Mouse (Mus musculus): Measurements from ENCODE around the gene Tmem131. TPM values are rescaled to one million over a fixed set of nuclear protein-coding genes. Genes with fewer than 3 reads are reported as not detected.

The Tmem131 gene
- total and polyA plus RNA-seq, 3 experiments, result 9.7 to 39.9 (median 11.5) TPM

DNA sequence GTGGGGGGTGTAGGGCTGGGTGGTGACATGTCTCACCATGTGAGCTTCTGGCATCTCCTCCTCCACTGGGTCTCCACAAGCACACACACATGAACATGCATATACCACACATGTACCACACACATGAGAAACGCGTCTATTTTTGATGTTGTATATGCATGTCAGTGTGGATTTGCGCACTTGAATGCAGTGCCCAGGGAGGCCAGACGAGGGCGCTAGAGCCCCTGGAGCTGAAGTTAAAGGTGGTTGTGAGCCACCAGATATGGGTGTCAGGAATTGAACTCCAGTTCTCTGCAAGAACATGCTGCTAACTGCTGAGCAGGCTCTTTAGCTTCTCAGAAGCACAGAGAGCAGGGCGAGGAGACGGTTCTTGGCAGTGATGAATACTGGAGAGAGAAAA lies 157.1 kb downstream of the Tmem131 start:
- H3K79me2 ChIP-seq (replicated peaks; ENCODE audit: control insufficient read depth, extremely low read depth, insufficient read depth, poor library complexity, severe bottlenecking), result no peaks in the 10 kb centered on the region
- in situ Hi-C loops (cut with MboI; ENCODE audit: low pct_ligation_motif_present, low pct_unique_long_range_greater_than_20kb, low sequenced_read_pairs) (loop anchor here (10.0 to 25.0 kb wide), 2 partner anchors 458 to 851 kb away; no protein-coding TSS in a partner anchor), dilution Hi-C loops (cut with MboI; ENCODE audit: extremely low pct_ligation_motif_present, extremely low pct_unique_long_range_greater_than_20kb, low sequenced_read_pairs) (no loop called here)
- no peak overlapping the region for H3K4me3 ChIP-seq (replicated peaks in 1 of 3; ENCODE audit: low read depth in 2 of 3, low read length in 2 of 3, poor library complexity in 1 of 3)
- peak; percentile 29 to 40; a peak in 3 of 4 replicates for TF ChIP-seq CTCF (conservative IDR thresholded peaks at IDR 0.05 in 1 of 2, IDR thresholded peaks at IDR 0.05 in 1 of 2; ENCODE audit: low read depth in 2 of 2, low read length in 2 of 2)
- no peak for TF ChIP-seq E2F4 (IDR thresholded peaks at IDR 0.05; ENCODE audit: insufficient replicate concordance, low read depth, low read length)
- H3K9ac ChIP-seq (ENCODE audit: insufficient read depth, low read depth), result no peak overlapping the region
- no peaks in the 10 kb centered on the region for H3K9me3 ChIP-seq (replicated peaks; ENCODE audit: low read length)
- no peak overlapping the region for H3K27ac ChIP-seq (ENCODE audit: insufficient read depth, low read depth)
- H3K27me3 ChIP-seq (replicated peaks), result no peaks in the 10 kb centered on the region
- H3K4me2 ChIP-seq (ENCODE audit: insufficient read depth, low read depth, poor library complexity, severe bottlenecking), result no peak overlapping the region
- H3K36me3 ChIP-seq (replicated peaks in 1 of 2; ENCODE audit: control insufficient read depth in 1 of 2, insufficient read depth in 1 of 2, low read length in 1 of 2), result peaks cover 0 to 9% of the 10 kb centered on the region in 2 experiments
- no peak for DNase-seq (ENCODE audit: extremely low read depth)
- H3K4me1 ChIP-seq (ENCODE audit: control insufficient read depth in 1 of 2, insufficient read depth in 2 of 2), result no peaks in the 10 kb centered on the region; a peak in 1 of 4 replicates

DNA sequence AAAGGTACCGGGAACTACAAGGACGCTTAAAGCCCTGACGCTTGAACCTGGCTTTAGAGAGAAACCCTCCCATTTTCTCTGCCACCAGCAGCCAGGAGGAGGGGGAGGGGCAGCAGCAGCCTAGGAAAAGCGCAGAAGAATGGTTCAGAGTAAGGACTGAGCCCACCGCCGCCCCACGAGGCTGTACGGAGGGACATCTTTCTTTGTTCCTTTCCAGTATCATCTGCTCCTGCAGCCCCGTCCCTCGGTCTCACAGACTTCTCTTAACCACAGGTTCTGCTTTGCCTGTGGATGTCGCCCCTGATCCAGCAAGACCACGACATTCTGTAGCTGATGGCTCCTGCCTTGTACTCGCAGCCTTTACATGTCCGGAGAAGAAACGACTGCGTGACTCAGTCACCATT lies 158.2 kb downstream of the Tmem131 start:
- Histone ChIP-seq H3K9ac (ENCODE audit: insufficient read depth, low read depth) (no peak overlapping the region), H3K27ac (ENCODE audit: insufficient read depth, low read depth) (no peak overlapping the region), H3K9me3 (replicated peaks; ENCODE audit: low read length) (no peaks in the 10 kb centered on the region), H3K4me3 (replicated peaks in 1 of 3; ENCODE audit: low read depth in 2 of 3, low read length in 2 of 3, poor library complexity in 1 of 3) (no peak overlapping the region), H3K36me3 (replicated peaks in 1 of 2; ENCODE audit: control insufficient read depth in 1 of 2, insufficient read depth in 1 of 2, low read length in 1 of 2) (no peaks in the 10 kb centered on the region), H3K27me3 (replicated peaks) (no peaks in the 10 kb centered on the region), H3K4me2 (ENCODE audit: insufficient read depth, low read depth, poor library complexity, severe bottlenecking) (peak overlapping the region; percentile 80), H3K79me2 (replicated peaks; ENCODE audit: control insufficient read depth, extremely low read depth, insufficient read depth, poor library complexity, severe bottlenecking) (no peaks in the 10 kb centered on the region), H3K4me1 (ENCODE audit: control insufficient read depth in 1 of 2, insufficient read depth in 2 of 2) (no peaks in the 10 kb centered on the region; a peak in 1 of 4 replicates)
- in situ Hi-C loops (cut with MboI; ENCODE audit: low pct_ligation_motif_present, low pct_unique_long_range_greater_than_20kb, low sequenced_read_pairs), result loop anchor here (10.0 to 25.0 kb wide), 2 partner anchors 460 to 852 kb away; no protein-coding TSS in a partner anchor
- dilution Hi-C loops (cut with MboI; ENCODE audit: extremely low pct_ligation_motif_present, extremely low pct_unique_long_range_greater_than_20kb, low sequenced_read_pairs), result no loop called here
- no peak for DNase-seq (ENCODE audit: extremely low read depth)
- TF ChIP-seq ELF1 (IDR thresholded peaks at IDR 0.05; ENCODE audit: low read depth, low read length) (no peak), MYC (IDR thresholded peaks at IDR 0.05; ENCODE audit: low read depth, low read length) (no peak), EP300 (IDR thresholded peaks at IDR 0.05; ENCODE audit: low read length) (no peak), MEF2A (IDR thresholded peaks at IDR 0.05; ENCODE audit: borderline replicate concordance, low read depth, low read length) (no peak)

DNA sequence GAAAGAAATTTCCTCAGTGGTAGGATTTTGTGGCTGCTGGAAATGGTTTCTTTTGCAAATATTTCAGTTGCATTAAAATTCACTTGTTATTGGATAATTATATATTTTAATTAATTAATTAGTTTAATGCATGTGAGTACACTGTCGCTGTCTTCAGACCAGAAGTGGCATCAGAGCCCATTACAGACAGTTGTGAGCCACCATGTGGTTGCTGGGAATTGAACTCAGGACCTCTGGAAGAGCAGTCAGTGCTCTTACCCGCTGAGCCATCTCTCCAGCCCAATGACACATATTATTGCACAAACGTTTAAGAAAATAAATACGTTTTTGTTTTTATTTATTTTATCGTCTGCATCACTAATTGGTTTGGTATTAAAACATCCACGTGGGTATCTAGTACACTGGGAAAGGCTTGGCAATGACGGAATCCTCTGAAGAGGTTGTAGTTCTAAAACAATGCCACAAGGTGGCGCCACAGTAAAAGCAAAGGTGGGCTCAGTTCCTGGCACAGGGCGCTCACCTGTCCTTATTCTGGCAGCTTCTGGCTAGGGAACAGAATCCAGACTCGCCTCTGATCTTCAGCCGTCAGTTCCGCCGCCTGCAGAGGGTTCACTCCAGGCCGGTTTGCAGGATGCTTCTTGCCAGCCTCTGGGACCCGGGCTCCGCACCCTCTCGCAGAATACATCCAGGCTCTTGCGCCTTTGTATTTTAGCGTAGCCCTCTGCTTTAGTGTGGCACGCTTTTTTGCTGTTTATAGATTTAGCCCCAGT lies 158.9 kb downstream of the Tmem131 start:
- Histone ChIP-seq H3K4me3 (replicated peaks in 1 of 3; ENCODE audit: low read depth in 2 of 3, low read length in 2 of 3, poor library complexity in 1 of 3) (peak overlapping the region in 1 of 3 experiments; percentile 6), H3K27me3 (replicated peaks) (no peaks in the 10 kb centered on the region), H3K9ac (ENCODE audit: insufficient read depth, low read depth) (no peak overlapping the region), H3K27ac (ENCODE audit: insufficient read depth, low read depth) (no peak overlapping the region), H3K9me3 (replicated peaks; ENCODE audit: low read length) (no peaks in the 10 kb centered on the region), H3K36me3 (replicated peaks in 1 of 2; ENCODE audit: control insufficient read depth in 1 of 2, insufficient read depth in 1 of 2, low read length in 1 of 2) (no peaks in the 10 kb centered on the region), H3K4me2 (ENCODE audit: insufficient read depth, low read depth, poor library complexity, severe bottlenecking) (peak overlapping the region; percentile 80), H3K4me1 (ENCODE audit: control insufficient read depth in 1 of 2, insufficient read depth in 2 of 2) (no peaks in the 10 kb centered on the region; a peak in 1 of 4 replicates), H3K79me2 (replicated peaks; ENCODE audit: control insufficient read depth, extremely low read depth, insufficient read depth, poor library complexity, severe bottlenecking) (no peaks in the 10 kb centered on the region)
- dilution Hi-C loops (cut with MboI; ENCODE audit: extremely low pct_ligation_motif_present, extremely low pct_unique_long_range_greater_than_20kb, low sequenced_read_pairs) (no loop called here), in situ Hi-C loops (cut with MboI; ENCODE audit: low pct_ligation_motif_present, low pct_unique_long_range_greater_than_20kb, low sequenced_read_pairs) (loop anchor here (10.0 to 25.0 kb wide), 2 partner anchors 460 to 853 kb away; no protein-coding TSS in a partner anchor)
- TF ChIP-seq RAD21 (IDR thresholded peaks at IDR 0.05; ENCODE audit: low read depth, low read length) (peak; percentile 91), CTCF (conservative IDR thresholded peaks at IDR 0.05 in 1 of 2, IDR thresholded peaks at IDR 0.05 in 1 of 2; ENCODE audit: low read depth in 2 of 2, low read length in 2 of 2) (peak; percentile 38 to 90; a peak in 3 of 4 replicates), ZKSCAN1 (IDR thresholded peaks at IDR 0.05; ENCODE audit: borderline replicate concordance, low read depth, low read length) (no peak), SMC3 (IDR thresholded peaks at IDR 0.05; ENCODE audit: low read depth, low read length) (peak; percentile 83), CHD1 (IDR thresholded peaks at IDR 0.05; ENCODE audit: low read depth, low read length) (no peak), E2F4 (IDR thresholded peaks at IDR 0.05; ENCODE audit: insufficient replicate concordance, low read depth, low read length) (no peak)
- DNase-seq (ENCODE audit: extremely low read depth), result peak; percentile 48

All from CH12.LX (cell line).